Comparison of ENCODE assay signal across 10 mouse cellular contexts in genomic region chr5:96616954-96617646, GRCm38 (mm10).
DNase-seq lines count a peak whose midpoint lies in the region; ATAC-seq and TF ChIP-seq lines count a peak whose summit lies in the region.
"Had no signal": no experiment of that assay in that cellular context is flagged by ENCODE, and none has a peak within 500 bp of the region (broad histone marks: within the 10 kb centered on the region; RNA-seq: fewer than 3 reads in every experiment).

No protein-coding gene starts in this region.

- no peak for TF ChIP-seq POLR2A in kidney, adult 2 months (IDR thresholded peaks at IDR 0.05; ENCODE audit: low read depth, low read length)

- 45% methylated on average over 6 of the region's 6 CpGs for WGBS in kidney, adult 2 months
- 15% methylated on average over 6 of the region's 6 CpGs for WGBS in heart, embryonic 14.5 days
- WGBS in limb, embryonic 13.5 days, result 34% methylated on average over 6 of the region's 6 CpGs
- 31% methylated on average over 6 of the region's 6 CpGs for WGBS in stomach, embryonic 14.5 days
- WGBS in midbrain, embryonic 13.5 days, result 85% methylated on average over 6 of the region's 6 CpGs

- no peak overlapping the region for H3K9ac ChIP-seq in heart, embryonic 14.5 days (ENCODE audit: low read length)
- H3K9ac ChIP-seq in limb, embryonic 13.5 days, result no peak overlapping the region
- H3K9ac ChIP-seq in stomach, embryonic 14.5 days (replicated peaks; ENCODE audit: low read depth, low read length), result no peak overlapping the region
- no peak overlapping the region for H3K9ac ChIP-seq in midbrain, embryonic 13.5 days (replicated peaks)
- H3K9ac ChIP-seq: liver, embryonic 15.5 days had no signal

- no peaks in the 10 kb centered on the region for H3K36me3 ChIP-seq in kidney, adult 2 months (ENCODE audit: control insufficient read depth, insufficient read depth, low read length)
- H3K36me3 ChIP-seq in heart, embryonic 14.5 days (ENCODE audit: control insufficient read depth, insufficient read depth, low read length), result no peaks in the 10 kb centered on the region
- H3K36me3 ChIP-seq in limb, embryonic 13.5 days, result no peaks in the 10 kb centered on the region; the same call in 1 of the 2 replicates
- H3K36me3 ChIP-seq in stomach, embryonic 14.5 days (ENCODE audit: control insufficient read depth, insufficient read depth, low read length), result no peaks in the 10 kb centered on the region
- H3K36me3 ChIP-seq in midbrain, embryonic 13.5 days, result no peaks in the 10 kb centered on the region
- H3K36me3 ChIP-seq: liver, embryonic 15.5 days had no signal

- H3K4me1 ChIP-seq in kidney, adult 2 months (ENCODE audit: control insufficient read depth, insufficient read depth, low read length), result no peaks in the 10 kb centered on the region
- peaks cover 16 to 26% of the 10 kb centered on the region in 2 experiments for H3K4me1 ChIP-seq in heart, embryonic 14.5 days (ENCODE audit: control insufficient read depth in 2 of 2, insufficient read depth in 2 of 2, low read length in 2 of 2)
- H3K4me1 ChIP-seq in limb, embryonic 13.5 days, result no peaks in the 10 kb centered on the region; the same call in 1 of the 2 replicates
- no peaks in the 10 kb centered on the region for H3K4me1 ChIP-seq in stomach, embryonic 14.5 days (ENCODE audit: control insufficient read depth, insufficient read depth, low read length)
- no peaks in the 10 kb centered on the region for H3K4me1 ChIP-seq in midbrain, embryonic 13.5 days (replicated peaks)
- H3K4me1 ChIP-seq: liver, embryonic 15.5 days had no signal

- peak overlapping the region; percentile 33 for H3K4me2 ChIP-seq in heart, embryonic 14.5 days (ENCODE audit: low read length)
- H3K4me2 ChIP-seq in limb, embryonic 13.5 days (replicated peaks), result no peak overlapping the region
- H3K4me2 ChIP-seq in stomach, embryonic 14.5 days (replicated peaks; ENCODE audit: low read depth, low read length), result no peak overlapping the region
- no peak overlapping the region for H3K4me2 ChIP-seq in midbrain, embryonic 13.5 days (replicated peaks)
- H3K4me2 ChIP-seq: liver, embryonic 15.5 days had no signal

- no peak overlapping the region for H3K27ac ChIP-seq in kidney, adult 2 months (ENCODE audit: insufficient read depth, low read depth, low read length)
- peak overlapping the region; percentile 36 to 84 for H3K27ac ChIP-seq in heart, embryonic 14.5 days (replicated peaks in 1 of 2; ENCODE audit: control insufficient read depth in 1 of 2, insufficient read depth in 1 of 2, low read depth in 2 of 2, low read length in 2 of 2)
- H3K27ac ChIP-seq in limb, embryonic 13.5 days, result peak overlapping the region; percentile 22; the same call in 1 of the 2 replicates
- H3K27ac ChIP-seq in stomach, embryonic 14.5 days (ENCODE audit: low read length), result no peak overlapping the region
- H3K27ac ChIP-seq in midbrain, embryonic 13.5 days, result no peak overlapping the region
- H3K27ac ChIP-seq: liver, embryonic 15.5 days had no signal

- DNase-seq in kidney, adult 2 months, result peak; percentile 38
- DNase-seq in kidney, adult 11 months, result no peak
- DNase-seq in adipocyte (ENCODE audit: low spot score), result no peak
- DNase-seq in retina, postnatal 1 day, result no peak

- H3K27me3 ChIP-seq in kidney, adult 2 months (replicated peaks; ENCODE audit: control insufficient read depth, insufficient read depth, low read length), result no peaks in the 10 kb centered on the region
- H3K27me3 ChIP-seq in heart, embryonic 14.5 days (ENCODE audit: control insufficient read depth, insufficient read depth, low read length), result no peaks in the 10 kb centered on the region
- H3K27me3 ChIP-seq in limb, embryonic 13.5 days, result no peaks in the 10 kb centered on the region
- H3K27me3 ChIP-seq in stomach, embryonic 14.5 days (ENCODE audit: control insufficient read depth, insufficient read depth, low read length), result no peaks in the 10 kb centered on the region
- no peaks in the 10 kb centered on the region for H3K27me3 ChIP-seq in midbrain, embryonic 13.5 days
- H3K27me3 ChIP-seq: liver, embryonic 15.5 days had no signal

- no peak overlapping the region for H3K4me3 ChIP-seq in kidney, adult 2 months (ENCODE audit: insufficient read depth, low read depth, low read length)
- H3K4me3 ChIP-seq in heart, embryonic 14.5 days (ENCODE audit: control insufficient read depth in 1 of 2, insufficient read depth in 1 of 2, low read depth in 1 of 2, low read length in 2 of 2), result no peak overlapping the region; a peak in 1 of 4 replicates
- H3K4me3 ChIP-seq in limb, embryonic 13.5 days, result no peak overlapping the region
- H3K4me3 ChIP-seq in stomach, embryonic 14.5 days (ENCODE audit: low read depth, low read length), result no peak overlapping the region
- H3K4me3 ChIP-seq in midbrain, embryonic 13.5 days (replicated peaks), result no peak overlapping the region
- H3K4me3 ChIP-seq: liver, embryonic 15.5 days had no signal

- no peak for TF ChIP-seq CTCF in kidney, adult 2 months (conservative IDR thresholded peaks at IDR 0.05; ENCODE audit: insufficient read depth, insufficient read length, low read depth, low read length)

- H3K9me3 ChIP-seq in heart, embryonic 14.5 days (ENCODE audit: control insufficient read depth, low read length), result no peaks in the 10 kb centered on the region
- no peaks in the 10 kb centered on the region for H3K9me3 ChIP-seq in limb, embryonic 13.5 days
- H3K9me3 ChIP-seq in stomach, embryonic 14.5 days (ENCODE audit: control insufficient read depth, low read depth, low read length), result no peaks in the 10 kb centered on the region
- H3K9me3 ChIP-seq in midbrain, embryonic 13.5 days, result no peaks in the 10 kb centered on the region
- H3K9me3 ChIP-seq: liver, embryonic 15.5 days had no signal

- ATAC-seq in heart, embryonic 14.5 days (ENCODE audit: insufficient number of reproducible peaks, insufficient read depth, low FRiP score, low read depth), result peak; percentile 71
- no peak for ATAC-seq in limb, embryonic 13.5 days (ENCODE audit: low FRiP score, low read depth)
- peak; percentile 71 for ATAC-seq in stomach, embryonic 14.5 days (ENCODE audit: insufficient number of reproducible peaks, insufficient read depth, low FRiP score, low read depth)
- ATAC-seq in midbrain, embryonic 13.5 days, result no peak
- ATAC-seq: inflammation-experienced regulatory T-cells, adult 6 months had no signal

Comparison
In these comparisons a context has a peak if more than half of its experiments do, and no peak if none do; other contexts are left out.
1. H3K27ac ChIP-seq: peak in heart, embryonic 14.5 days (2 of 2) and limb, embryonic 13.5 days (single experiment); none in kidney, adult 2 months (single experiment), stomach, embryonic 14.5 days (single experiment) and midbrain, embryonic 13.5 days (single experiment).
2. ATAC-seq: peak in heart, embryonic 14.5 days (single experiment) and stomach, embryonic 14.5 days (single experiment); none in limb, embryonic 13.5 days (single experiment) and midbrain, embryonic 13.5 days (single experiment).